9 mouse cellular contexts compared by ENCODE assay signal in the genomic region with DNA sequence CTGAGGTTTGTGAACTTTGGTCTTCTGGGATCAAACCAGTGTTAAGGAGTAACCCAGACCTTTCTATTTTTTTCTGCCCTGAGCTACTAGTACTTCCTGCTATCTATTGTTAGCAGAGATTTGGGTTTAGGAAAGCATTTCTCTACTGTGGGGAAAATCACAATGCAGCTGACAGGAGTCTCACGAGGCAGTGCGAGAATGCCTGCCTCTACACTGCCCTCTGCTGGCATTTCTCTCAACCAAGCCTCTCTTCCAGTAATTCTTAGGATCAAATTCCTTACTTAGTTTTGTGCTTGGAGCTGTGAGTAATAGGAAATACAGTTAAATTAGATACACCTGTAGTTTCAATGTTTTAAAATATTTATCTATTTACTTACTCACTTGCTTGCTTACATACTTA.
A peak's percentile ranks its signal among the peaks of the same experiment; 100 is the strongest.
DNase-seq lines count a peak whose midpoint lies in the region; ATAC-seq and TF ChIP-seq lines count a peak whose summit lies in the region.
"Had no signal": no experiment of that assay in that cellular context is flagged by ENCODE, and none has a peak within 500 bp of the region (broad histone marks: within the 10 kb centered on the region; RNA-seq: fewer than 3 reads in every experiment).

No protein-coding gene starts in this region.

- H3K79me2 ChIP-seq in liver, adult 2 months (ENCODE audit: control insufficient read depth, insufficient read depth, low read length): no peaks in the 10 kb centered on the region

- H3K27me3 ChIP-seq in liver, adult 2 months (ENCODE audit: control insufficient read depth, insufficient read depth, low read length): no peaks in the 10 kb centered on the region; the same call in 1 of the 2 replicates
- H3K27me3 ChIP-seq in liver, embryonic 12.5 days (replicated peaks): no peaks in the 10 kb centered on the region
- no peaks in the 10 kb centered on the region for H3K27me3 ChIP-seq in forebrain, embryonic 10.5 days (ENCODE audit: poor library complexity, severe bottlenecking)
- no peaks in the 10 kb centered on the region for H3K27me3 ChIP-seq in hindbrain, embryonic 11.5 days (ENCODE audit: control insufficient read depth, insufficient read depth, low read length)
- H3K27me3 ChIP-seq: embryonic facial prominence, embryonic 12.5 days had no signal

- H3K4me2 ChIP-seq in liver, embryonic 12.5 days: no peak overlapping the region
- no peak overlapping the region for H3K4me2 ChIP-seq in hindbrain, embryonic 11.5 days (replicated peaks; ENCODE audit: low read depth, low read length)
- H3K4me2 ChIP-seq: embryonic facial prominence, embryonic 12.5 days had no signal

- H3K9ac ChIP-seq in liver, adult 2 months (ENCODE audit: low read depth, low read length): no peak overlapping the region
- no peak overlapping the region for H3K9ac ChIP-seq in liver, embryonic 12.5 days
- H3K9ac ChIP-seq in hindbrain, embryonic 11.5 days (ENCODE audit: low read depth, low read length): no peak overlapping the region
- H3K9ac ChIP-seq: embryonic facial prominence, embryonic 12.5 days had no signal

- ATAC-seq in liver, embryonic 12.5 days: no peak
- ATAC-seq in hindbrain, embryonic 11.5 days (ENCODE audit: low FRiP score): no peak

- WGBS in liver, adult 2 months: 5% methylated on average over 2 of the region's 2 CpGs
- 7% methylated on average over 2 of the region's 2 CpGs for WGBS in liver, embryonic 12.5 days (ENCODE audit: insufficient replicate concordance)
- 10% methylated on average over 2 of the region's 2 CpGs for WGBS in forebrain, embryonic 10.5 days
- whole genome bisulfite sequencing in hindbrain, embryonic 11.5 days: 5% methylated on average over 2 of the region's 2 CpGs

- TF ChIP-seq POLR2A in liver, adult 2 months (IDR thresholded peaks at IDR 0.05; ENCODE audit: extremely low read depth, insufficient read depth, low read length): no peak

- TF ChIP-seq CTCF in liver, adult 2 months (IDR thresholded peaks at IDR 0.05; ENCODE audit: low read depth, low read length): peak; percentile 72

- H3K4me1 ChIP-seq in liver, adult 2 months (ENCODE audit: control insufficient read depth, insufficient read depth, low read length): no peaks in the 10 kb centered on the region
- H3K4me1 ChIP-seq in liver, embryonic 12.5 days: no peaks in the 10 kb centered on the region
- no peaks in the 10 kb centered on the region for H3K4me1 ChIP-seq in forebrain, embryonic 10.5 days
- H3K4me1 ChIP-seq in hindbrain, embryonic 11.5 days (replicated peaks; ENCODE audit: control insufficient read depth, insufficient read depth, low read length): no peaks in the 10 kb centered on the region
- H3K4me1 ChIP-seq: embryonic facial prominence, embryonic 12.5 days had no signal

- H3K36me3 ChIP-seq in liver, adult 2 months (ENCODE audit: control insufficient read depth, insufficient read depth, low read length): no peaks in the 10 kb centered on the region
- no peaks in the 10 kb centered on the region for H3K36me3 ChIP-seq in liver, embryonic 12.5 days
- no peaks in the 10 kb centered on the region for H3K36me3 ChIP-seq in forebrain, embryonic 10.5 days (replicated peaks)
- H3K36me3 ChIP-seq in hindbrain, embryonic 11.5 days (ENCODE audit: control insufficient read depth, insufficient read depth, low read length): no peaks in the 10 kb centered on the region
- H3K36me3 ChIP-seq: embryonic facial prominence, embryonic 12.5 days had no signal

- H3K9me3 ChIP-seq in liver, embryonic 12.5 days (replicated peaks): no peaks in the 10 kb centered on the region
- H3K9me3 ChIP-seq in forebrain, embryonic 10.5 days: no peaks in the 10 kb centered on the region
- no peaks in the 10 kb centered on the region for H3K9me3 ChIP-seq in hindbrain, embryonic 11.5 days (ENCODE audit: control insufficient read depth, low read length)
- H3K9me3 ChIP-seq: embryonic facial prominence, embryonic 12.5 days had no signal

- DNase-seq in liver, adult 2 months (ENCODE audit: extremely low read depth, low read depth, low spot score): peak; percentile 28
- peak; percentile 88 for DNase-seq in brain, adult 2 months (ENCODE audit: low read depth, low spot score)
- DNase-seq in forebrain, embryonic 10.5 days (ENCODE audit: extremely low spot score, low spot score): peak; percentile 29
- DNase-seq in hindbrain, embryonic 11.5 days (ENCODE audit: low spot score): peak; percentile 77
- peak; percentile 26 to 76 for DNase-seq in layer of hippocampus, postnatal 25 days (ENCODE audit: extremely low spot score in 1 of 2, low spot score in 1 of 2)
- DNase-seq in mesoderm, embryonic 11.5 days (ENCODE audit: low read depth, low spot score): peak; percentile 71
- DNase-seq in spleen, postnatal 36 days (ENCODE audit: low spot score in 2 of 2): peak; percentile 5 to 18

- no peak overlapping the region for H3K4me3 ChIP-seq in liver, adult 2 months (ENCODE audit: insufficient read depth, low read depth, low read length)
- H3K4me3 ChIP-seq in liver, embryonic 12.5 days: no peak overlapping the region
- H3K4me3 ChIP-seq in forebrain, embryonic 10.5 days: no peak overlapping the region
- no peak overlapping the region for H3K4me3 ChIP-seq in hindbrain, embryonic 11.5 days (ENCODE audit: low read depth, low read length)
- H3K4me3 ChIP-seq: embryonic facial prominence, embryonic 12.5 days had no signal

- H3K27ac ChIP-seq in liver, adult 2 months (replicated peaks; ENCODE audit: insufficient read depth, low read depth, low read length): no peak overlapping the region
- no peak overlapping the region for H3K27ac ChIP-seq in liver, embryonic 12.5 days
- no peak overlapping the region for H3K27ac ChIP-seq in forebrain, embryonic 10.5 days
- H3K27ac ChIP-seq in hindbrain, embryonic 11.5 days (ENCODE audit: low read depth, low read length): no peak overlapping the region
- H3K27ac ChIP-seq: embryonic facial prominence, embryonic 12.5 days had no signal

Comparison
In these comparisons a context has a peak if more than half of its experiments do, and no peak if none do; other contexts are left out.
1. DNase-seq: peak in every context shown above with its lines; median percentile 88 in brain, adult 2 months; 77 in hindbrain, embryonic 11.5 days; 71 in mesoderm, embryonic 11.5 days; 51 in layer of hippocampus, postnatal 25 days; 29 in forebrain, embryonic 10.5 days; 28 in liver, adult 2 months; 12 in spleen, postnatal 36 days.